Mouse (Mus musculus) monocyte, adult 5-6 weeks (primary cell): ENCODE results near the gene Pih1d1. TPM values are rescaled to one million over a fixed set of nuclear protein-coding genes. Genes with fewer than 3 reads are reported as not detected.
A peak's percentile ranks its signal among the peaks of the same experiment; 100 is the strongest.
"Not testable (repeated sequence)": the region's sequence is repeated elsewhere in the genome, so short reads cannot be mapped to it uniquely, and the experiment has no call there.

Experiments used
- ATAC-seq: fragments of 153-309, 156-312 bp; replicated peaks from 2 replicates; pipeline ENCODE4 v1.8.0; 2017; ENCODE audit warnings: mild to moderate bottlenecking; ENCODE audit not compliant: low TSS enrichment, insufficient number of reproducible peaks, severe bottlenecking, poor library complexity, low FRiP score
- total RNA-seq: library from RNA; stranded (forward); fragments of 200-1000, 200-491, 200-594 nt; gene quantifications from 3 replicates; pipeline ENCODE4 v1.2.3, GENCODE M21; 2017

Pih1d1 gene
- total RNA-seq, 1 experiment from 2014 or later: 23.4 TPM

GRCm38 (mm10) chr7:45161612-45162473, 7.7 kb downstream of the Pih1d1 start:
- ATAC-seq: peak; percentile 61

- no peak; the same call in 1 of the 2 replicates for ATAC-seq
Measured at GRCm38 (mm10) chr7:45162551-45162950, 8.4 kb downstream of the Pih1d1 start.

GRCm38 (mm10) chr7:45162996-45163615, 9.0 kb downstream of the Pih1d1 start:
- no peak for ATAC-seq

- ATAC-seq: no peak
Measured at GRCm38 (mm10) chr7:45163735-45164490, 9.8 kb downstream of the Pih1d1 start, which contains the start of gene Slc17a7. Gene Slc17a7, plus strand, starts transcription at chr7:45163949.

GRCm38 (mm10) chr7:45164833-45165232, 10.7 kb downstream of the Pih1d1 start:
- no peak for ATAC-seq

GRCm38 (mm10) chr7:45165701-45166100, 11.6 kb downstream of the Pih1d1 start:
- no peak for ATAC-seq

- no peak for ATAC-seq
Measured at GRCm38 (mm10) chr7:45166950-45167401, 12.9 kb downstream of the Pih1d1 start.

- ATAC-seq: no peak
Measured at GRCm38 (mm10) chr7:45167761-45168445, 13.8 kb downstream of the Pih1d1 start.

- ATAC-seq: no peak
Measured at GRCm38 (mm10) chr7:45168656-45169055, 14.6 kb downstream of the Pih1d1 start.

- ATAC-seq: no peak
Measured at GRCm38 (mm10) chr7:45169495-45169894, 15.4 kb downstream of the Pih1d1 start.

GRCm38 (mm10) chr7:45172974-45173373, 18.9 kb downstream of the Pih1d1 start:
- no peak for ATAC-seq

GRCm38 (mm10) chr7:45173772-45174171, 19.7 kb downstream of the Pih1d1 start:
- ATAC-seq: not testable (repeated sequence)

- ATAC-seq: no peak
Measured at GRCm38 (mm10) chr7:45174567-45175280, 20.6 kb downstream of the Pih1d1 start.

- ATAC-seq: no peak
Measured at GRCm38 (mm10) chr7:45175398-45175797, 21.3 kb downstream of the Pih1d1 start.

- no peak for ATAC-seq
Measured at GRCm38 (mm10) chr7:45175929-45176328, 21.8 kb downstream of the Pih1d1 start.

GRCm38 (mm10) chr7:45176356-45176755, 22.3 kb downstream of the Pih1d1 start:
- ATAC-seq: no peak

GRCm38 (mm10) chr7:45178550-45178949, 24.4 kb downstream of the Pih1d1 start:
- ATAC-seq: no peak

- no peak for ATAC-seq
Measured at GRCm38 (mm10) chr7:45179469-45179868, 25.4 kb downstream of the Pih1d1 start, which contains the start of gene Gfy. Gene Gfy, minus strand, starts transcription at chr7:45179569.
